ENCODE assay signal across 7 mouse cellular contexts in genomic region chr9:72791681-72792080, GRCm38 (mm10). TPM values are rescaled to one million over a fixed set of nuclear protein-coding genes. Genes with fewer than 3 reads are reported as not detected.
A peak's percentile ranks its signal among the peaks of the same experiment; 100 is the strongest.
DNase-seq lines count a peak whose midpoint lies in the region; ATAC-seq and TF ChIP-seq lines count a peak whose summit lies in the region.

No protein-coding gene starts in this region.

- H3K27me3 ChIP-seq in Patski: no peaks in the 10 kb centered on the region
- H3K27me3 ChIP-seq in heart, embryonic 11.5 days (ENCODE audit: control insufficient read depth, insufficient read depth, low read length): no peaks in the 10 kb centered on the region
- H3K27me3 ChIP-seq in limb, embryonic 10.5 days (ENCODE audit: low read depth, poor library complexity, severe bottlenecking): no peaks in the 10 kb centered on the region
- 0 out of 2 replicates have a peak, but pooled peaks cover 4% of the 10 kb centered on the region for H3K27me3 ChIP-seq in neural tube, embryonic 12.5 days (replicated peaks)

- H3K36me3 ChIP-seq in heart, embryonic 11.5 days (ENCODE audit: control insufficient read depth, insufficient read depth, low read length): no peaks in the 10 kb centered on the region
- H3K36me3 ChIP-seq in limb, embryonic 10.5 days: no peaks in the 10 kb centered on the region
- H3K36me3 ChIP-seq in neural tube, embryonic 12.5 days: no peaks in the 10 kb centered on the region

- in situ Hi-C loops in Patski (cut with MboI; ENCODE audit: low pct_unique_long_range_greater_than_20kb): no loop called here

- DNase-seq in Patski (ENCODE audit: low read depth, low spot score): no peak
- peak; percentile 72 for DNase-seq in c-Kit-positive CD71-negative TER-119-negative erythroid progenitor cells, embryonic 14.5 days (ENCODE audit: low read depth)
- DNase-seq in limb, embryonic 10.5 days (ENCODE audit: low spot score): no peak
- no peak for DNase-seq in cerebellum, adult 11-12 months
- DNase-seq in layer of hippocampus, adult 8-10 months (ENCODE audit: low spot score in 2 of 2): no peak

- WGBS in heart, embryonic 11.5 days (ENCODE audit: insufficient replicate concordance): 4% methylated on average over 6 of the region's 6 CpGs
- 10% methylated on average over 6 of the region's 6 CpGs for WGBS in limb, embryonic 10.5 days
- WGBS in neural tube, embryonic 12.5 days: 16% methylated on average over 6 of the region's 6 CpGs

- peaks cover 18% of the 10 kb centered on the region for H3K4me1 ChIP-seq in heart, embryonic 11.5 days (ENCODE audit: control insufficient read depth, insufficient read depth, low read length)
- peaks cover 35% of the 10 kb centered on the region for H3K4me1 ChIP-seq in limb, embryonic 10.5 days
- H3K4me1 ChIP-seq in neural tube, embryonic 12.5 days: no peaks in the 10 kb centered on the region

- TF ChIP-seq CTCF in Patski (IDR thresholded peaks at IDR 0.05): no peak

- CTCF ChIA-PET in Patski (lab: Charles Lee): no interaction called here

- H3K9ac ChIP-seq in heart, embryonic 11.5 days (ENCODE audit: low read depth, low read length): peak overlapping the region; percentile 8; the same call in 1 of the 2 replicates
- H3K9ac ChIP-seq in neural tube, embryonic 12.5 days: no peak overlapping the region

- peak; percentile 65 for ATAC-seq in Patski
- no peak for ATAC-seq in heart, embryonic 11.5 days (replicated peaks; ENCODE audit: insufficient number of reproducible peaks, low FRiP score, low TSS enrichment)
- no peak for ATAC-seq in neural tube, embryonic 12.5 days (ENCODE audit: low FRiP score, low read depth)

- H3K9me3 ChIP-seq in heart, embryonic 11.5 days (replicated peaks; ENCODE audit: control insufficient read depth, low read length): no peaks in the 10 kb centered on the region
- no peaks in the 10 kb centered on the region for H3K9me3 ChIP-seq in limb, embryonic 10.5 days (replicated peaks)
- H3K9me3 ChIP-seq in neural tube, embryonic 12.5 days: no peaks in the 10 kb centered on the region

- no peak overlapping the region for H3K4me3 ChIP-seq in heart, embryonic 11.5 days (ENCODE audit: low read depth, low read length)
- peak overlapping the region; percentile 14; the same call in 1 of the 2 replicates for H3K4me3 ChIP-seq in limb, embryonic 10.5 days
- no peak overlapping the region for H3K4me3 ChIP-seq in neural tube, embryonic 12.5 days

- POLR2A ChIA-PET in Patski (lab: Charles Lee): interaction anchor here (0.8 kb wide), 1 partner anchor 16 kb away, joined by 3 read pairs; no protein-coding TSS in a partner anchor

- H3K27ac ChIP-seq in heart, embryonic 11.5 days (ENCODE audit: low read depth, low read length): peak overlapping the region; percentile 41; the same call in 1 of the 2 replicates
- H3K27ac ChIP-seq in limb, embryonic 10.5 days: no peak overlapping the region
- H3K27ac ChIP-seq in neural tube, embryonic 12.5 days: no peak overlapping the region

- peak overlapping the region; percentile 58 for H3K4me2 ChIP-seq in heart, embryonic 11.5 days
- peak overlapping the region; percentile 17; the same call in 1 of the 2 replicates for H3K4me2 ChIP-seq in neural tube, embryonic 12.5 days (replicated peaks)

RNA-seq across cellular contexts. Expression of gene Prtg, which starts 15.0 kb away (rescaled TPM):
- polyA plus RNA-seq in Patski (2021): 2.1 TPM
- polyA plus RNA-seq in heart, embryonic 11.5 days (2014; fragmentation: Nextera tagmentation; extraction: Ambion mirVana): 3.2 and 4.3 TPM in 2 replicates
- 5.5 and 11.4 TPM in 2 replicates for polyA plus RNA-seq in limb, embryonic 10.5 days (2016; fragmentation: Nextera tagmentation; extraction: Ambion mirVana)
- 1.2 and 1.5 TPM in 2 replicates for polyA plus RNA-seq in neural tube, embryonic 12.5 days (2016; fragmentation: Nextera tagmentation; extraction: Ambion mirVana)
- 1 to 10 TPM; 2.2 to 2.9 (median 2.7) TPM for total RNA-seq in layer of hippocampus, adult 8-10 months (2022)
